Mouse (Mus musculus) lung, postnatal 10 days (tissue): ENCODE measurements around the gene Ablim2.

Experiments
- DNase-seq: peaks from one replicate; pipeline ENCODE4 v3.0.0; 2021

Ablim2 gene

GRCm38 (mm10) chr5:35920076-35920475 is 162.4 kb downstream of the Ablim2 start:
- DNase-seq: no peak

GRCm38 (mm10) chr5:35920557-35920956 is 162.9 kb downstream of the Ablim2 start:
- no peak for DNase-seq

GRCm38 (mm10) chr5:35921141-35921540 is 163.5 kb downstream of the Ablim2 start:
- no peak for DNase-seq

- peak; percentile 81 for DNase-seq
Measured at GRCm38 (mm10) chr5:35921595-35922254, 164.0 kb downstream of the Ablim2 start.

DNA sequence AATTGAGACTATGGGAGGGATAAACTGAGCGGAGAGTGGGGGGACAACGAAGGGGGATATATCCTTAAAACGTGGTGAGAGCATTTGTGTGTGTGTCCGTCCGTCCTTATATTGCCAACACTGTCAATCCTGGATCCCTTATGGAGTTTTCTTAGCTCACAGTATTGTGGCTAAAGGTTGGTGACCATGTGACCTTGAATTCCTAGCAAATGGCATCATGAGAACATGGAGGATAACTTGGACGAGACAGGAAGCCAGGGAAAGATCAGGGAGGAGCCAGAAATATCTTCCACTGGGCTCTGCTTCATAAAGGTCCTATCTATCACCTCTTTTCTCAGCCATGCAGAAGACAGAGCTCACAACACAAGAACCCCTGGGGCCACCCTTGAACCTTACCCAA is 165.8 kb downstream of the Ablim2 start:
- no peak for DNase-seq

GRCm38 (mm10) chr5:35925171-35925634 is 167.5 kb downstream of the Ablim2 start:
- DNase-seq: peak; percentile 40

GRCm38 (mm10) chr5:35926511-35926910 is 168.8 kb downstream of the Ablim2 start:
- DNase-seq: no peak

- no peak for DNase-seq
Measured at GRCm38 (mm10) chr5:35931296-35931695, 173.6 kb downstream of the Ablim2 start.

GRCm38 (mm10) chr5:35933059-35933458 is 175.4 kb downstream of the Ablim2 start:
- no peak for DNase-seq
